Mouse (Mus musculus): Measurements from ENCODE around the gene Ino80.

Gene Ino80

GRCm38 (mm10) chr2:119454558-119454957 is 22.9 kb downstream of the Ino80 start:
- DNase-seq (ENCODE audit: low read depth, low spot score) = no peak

- no peak for DNase-seq (ENCODE audit: low read depth, low spot score)
These were observed 40.5 kb downstream of the Ino80 start for GRCm38 (mm10) chr2:119436988-119437387.

- DNase-seq (ENCODE audit: low read depth, low spot score) = no peak
These were observed 41.0 kb downstream of the Ino80 start for GRCm38 (mm10) chr2:119436467-119436866.

GRCm38 (mm10) chr2:119413819-119414218 is 63.7 kb downstream of the Ino80 start:
- peak; percentile 18 for DNase-seq (ENCODE audit: low read depth, low spot score)

- DNase-seq (ENCODE audit: low read depth, low spot score) = no peak
These were observed 65.8 kb downstream of the Ino80 start for GRCm38 (mm10) chr2:119411674-119412073.

- no peak for DNase-seq (ENCODE audit: low read depth, low spot score)
These were observed 66.5 kb downstream of the Ino80 start for GRCm38 (mm10) chr2:119411016-119411415.

- no peak for DNase-seq (ENCODE audit: low read depth, low spot score)
These were observed 68.8 kb downstream of the Ino80 start for GRCm38 (mm10) chr2:119408733-119409132.

- no peak for DNase-seq (ENCODE audit: low read depth, low spot score)
These were observed 69.2 kb downstream of the Ino80 start for GRCm38 (mm10) chr2:119408278-119408677.

- no peak for DNase-seq (ENCODE audit: low read depth, low spot score)
These were observed 78.2 kb downstream of the Ino80 start for GRCm38 (mm10) chr2:119399313-119399712.

- no peak for DNase-seq (ENCODE audit: low read depth, low spot score)
These were observed 78.8 kb downstream of the Ino80 start for GRCm38 (mm10) chr2:119398665-119399064.

GRCm38 (mm10) chr2:119398252-119398651 is 79.2 kb downstream of the Ino80 start:
- no peak for DNase-seq (ENCODE audit: low read depth, low spot score)

GRCm38 (mm10) chr2:119389992-119390391 is 87.5 kb downstream of the Ino80 start:
- no peak for DNase-seq (ENCODE audit: low read depth, low spot score)

GRCm38 (mm10) chr2:119388266-119388665 is 89.2 kb downstream of the Ino80 start:
- DNase-seq (ENCODE audit: low read depth, low spot score) = no peak

- no peak for DNase-seq (ENCODE audit: low read depth, low spot score)
These were observed 98.0 kb downstream of the Ino80 start for GRCm38 (mm10) chr2:119379455-119379854.

GRCm38 (mm10) chr2:119377826-119378225 is 99.7 kb downstream of the Ino80 start:
- no peak for DNase-seq (ENCODE audit: low read depth, low spot score)

- no peak for DNase-seq (ENCODE audit: low read depth, low spot score)
These were observed 100.2 kb downstream of the Ino80 start for GRCm38 (mm10) chr2:119377286-119377685.

- no peak for DNase-seq (ENCODE audit: low read depth, low spot score)
These were observed 107.4 kb downstream of the Ino80 start for GRCm38 (mm10) chr2:119370116-119370515.

- no peak for DNase-seq (ENCODE audit: low read depth, low spot score)
These were observed 110.1 kb downstream of the Ino80 start for GRCm38 (mm10) chr2:119367346-119367745.

- DNase-seq (ENCODE audit: low read depth, low spot score) = no peak
These were observed 112.5 kb downstream of the Ino80 start for GRCm38 (mm10) chr2:119364969-119365368.

GRCm38 (mm10) chr2:119359721-119360291 is 117.7 kb downstream of the Ino80 start:
- no peak for DNase-seq (ENCODE audit: low read depth, low spot score)

GRCm38 (mm10) chr2:119358249-119358648 is 119.2 kb downstream of the Ino80 start:
- DNase-seq (ENCODE audit: low read depth, low spot score) = no peak

GRCm38 (mm10) chr2:119356805-119357204 is 120.7 kb downstream of the Ino80 start:
- DNase-seq (ENCODE audit: low read depth, low spot score) = no peak

GRCm38 (mm10) chr2:119356310-119356709 is 121.2 kb downstream of the Ino80 start:
- no peak for DNase-seq (ENCODE audit: low read depth, low spot score)

GRCm38 (mm10) chr2:119355651-119356050 is 121.8 kb downstream of the Ino80 start:
- no peak for DNase-seq (ENCODE audit: low read depth, low spot score)
